In genomic region chrX:134964546-134964945, GRCm38 (mm10) we compare ENCODE assay signal across 10 mouse cellular contexts. TPM values are rescaled to one million over a fixed set of nuclear protein-coding genes. Genes with fewer than 3 reads are reported as not detected.
A peak's percentile ranks its signal among the peaks of the same experiment; 100 is the strongest.
DNase-seq lines count a peak whose midpoint lies in the region; ATAC-seq and TF ChIP-seq lines count a peak whose summit lies in the region.
"Had no signal": no experiment of that assay in that cellular context is flagged by ENCODE, and none has a peak within 500 bp of the region (broad histone marks: within the 10 kb centered on the region; RNA-seq: fewer than 3 reads in every experiment).

TSS of gene Nxf2 (minus strand) at chrX:134964754.

- 0 out of 2 replicates have a peak within 1 kb of the TSS, but pooled peaks have one; percentile 34 for H3K9ac ChIP-seq in heart, embryonic 11.5 days (ENCODE audit: low read depth, low read length)
- 0 out of 2 replicates have a peak within 1 kb of the TSS, but pooled peaks have one; percentile 21 for H3K9ac ChIP-seq in forebrain, embryonic 14.5 days (ENCODE audit: low read length)
- H3K9ac ChIP-seq in liver, embryonic 14.5 days (replicated peaks) = no peak within 1 kb of the TSS

- intact Hi-C loops in heart, postnatal 36 days (cut with DNase I) = loop anchor here (5.0 kb wide), 1 partner anchor 43 kb away; the partner anchor contains the start of gene Zmat1

- no peak for ATAC-seq in heart, embryonic 11.5 days (replicated peaks; ENCODE audit: insufficient number of reproducible peaks, low FRiP score, low TSS enrichment)
- no peak for ATAC-seq in forebrain, embryonic 14.5 days
- no peak for ATAC-seq in liver, embryonic 14.5 days (ENCODE audit: insufficient read depth)

- no peaks in the 10 kb centered on the region for H3K36me3 ChIP-seq in heart, embryonic 11.5 days (ENCODE audit: control insufficient read depth, insufficient read depth, low read length)
- no peaks in the 10 kb centered on the region for H3K36me3 ChIP-seq in E14TG2a.4 (ENCODE audit: insufficient read depth, low read length)
- no peaks in the 10 kb centered on the region for H3K36me3 ChIP-seq in forebrain, embryonic 14.5 days (ENCODE audit: control insufficient read depth, insufficient read depth, low read length)
- H3K36me3 ChIP-seq in liver, embryonic 14.5 days (replicated peaks; ENCODE audit: control insufficient read depth, insufficient read depth, low read depth) = no peaks in the 10 kb centered on the region

- peak within 1 kb of the TSS; percentile 55 for H3K4me2 ChIP-seq in heart, embryonic 11.5 days
- peak within 1 kb of the TSS; percentile 43 for H3K4me2 ChIP-seq in forebrain, embryonic 14.5 days (ENCODE audit: low read length)
- H3K4me2 ChIP-seq in liver, embryonic 14.5 days (ENCODE audit: low read depth) = peak within 1 kb of the TSS; percentile 6

- TF ChIP-seq EP300 in liver, embryonic 14.5 days (IDR thresholded peaks at IDR 0.05; ENCODE audit: low read depth) = no peak

- peaks cover 2% of the 10 kb centered on the region; the same call in 1 of the 2 replicates for H3K27me3 ChIP-seq in heart, embryonic 11.5 days (ENCODE audit: control insufficient read depth, insufficient read depth, low read length)
- peaks cover 19% of the 10 kb centered on the region; the same call in 1 of the 2 replicates for H3K27me3 ChIP-seq in E14TG2a.4 (ENCODE audit: insufficient read depth, low read length)
- H3K27me3 ChIP-seq in forebrain, embryonic 14.5 days (replicated peaks; ENCODE audit: control insufficient read depth, insufficient read depth, low read length) = no peaks in the 10 kb centered on the region
- H3K27me3 ChIP-seq in liver, embryonic 14.5 days (ENCODE audit: control insufficient read depth, insufficient read depth, low read length) = no peaks in the 10 kb centered on the region
- H3K27me3 ChIP-seq: CH12.LX had no signal

- no peaks in the 10 kb centered on the region for H3K9me3 ChIP-seq in heart, embryonic 11.5 days (replicated peaks; ENCODE audit: control insufficient read depth, low read length)
- no peaks in the 10 kb centered on the region for H3K9me3 ChIP-seq in E14TG2a.4 (ENCODE audit: low read length)
- no peaks in the 10 kb centered on the region for H3K9me3 ChIP-seq in forebrain, embryonic 14.5 days (replicated peaks; ENCODE audit: control insufficient read depth, low read length)
- H3K9me3 ChIP-seq in liver, embryonic 14.5 days (ENCODE audit: control insufficient read depth, low read length) = no peaks in the 10 kb centered on the region; the same call in 1 of the 2 replicates

- no peak for TF ChIP-seq CTCF in E14TG2a.4 (conservative IDR thresholded peaks at IDR 0.05; ENCODE audit: low read length)
- no peak for TF ChIP-seq CTCF in liver, embryonic 14.5 days (IDR thresholded peaks at IDR 0.05; ENCODE audit: low read depth)

- H3K4me1 ChIP-seq in heart, embryonic 11.5 days (ENCODE audit: control insufficient read depth, insufficient read depth, low read length) = no peaks in the 10 kb centered on the region
- H3K4me1 ChIP-seq in E14TG2a.4 (replicated peaks; ENCODE audit: low read depth, low read length) = no peaks in the 10 kb centered on the region
- H3K4me1 ChIP-seq in forebrain, embryonic 14.5 days (ENCODE audit: control insufficient read depth, insufficient read depth, low read length) = no peaks in the 10 kb centered on the region
- H3K4me1 ChIP-seq in liver, embryonic 14.5 days (replicated peaks; ENCODE audit: control insufficient read depth in 2 of 2, insufficient read depth in 2 of 2, low read length in 1 of 2) = no peaks in the 10 kb centered on the region

- 87% methylated on average over 19 of the region's 19 CpGs for WGBS in heart, embryonic 11.5 days (ENCODE audit: insufficient replicate concordance)
- WGBS in forebrain, embryonic 14.5 days = 89% methylated on average over 19 of the region's 19 CpGs
- 83% methylated on average over 19 of the region's 19 CpGs for WGBS in liver, embryonic 14.5 days (ENCODE audit: insufficient replicate concordance)

- DNase-seq in heart, postnatal 36 days = no peak
- no peak for DNase-seq in forebrain, embryonic 14.5 days (ENCODE audit: low spot score)
- DNase-seq in liver, embryonic 14.5 days (ENCODE audit: low read depth in 3 of 3, low spot score in 3 of 3) = no peak
- DNase-seq in c-Kit-positive CD71-positive TER-119-positive erythroid progenitor cells, embryonic 14.5 days (ENCODE audit: low spot score) = no peak
- DNase-seq in frontal cortex, postnatal 14 days (ENCODE audit: low spot score in 2 of 2) = no peak
- no peak for DNase-seq in kidney, postnatal 25 days

- peak within 1 kb of the TSS; percentile 25; the same call in 1 of the 2 replicates for H3K4me3 ChIP-seq in heart, embryonic 11.5 days (ENCODE audit: low read depth, low read length)
- peak within 1 kb of the TSS; percentile 37 for H3K4me3 ChIP-seq in E14TG2a.4 (replicated peaks; ENCODE audit: low read length)
- H3K4me3 ChIP-seq in forebrain, embryonic 14.5 days (ENCODE audit: low read depth, low read length) = peak within 1 kb of the TSS; percentile 24
- no peak within 1 kb of the TSS for H3K4me3 ChIP-seq in liver, embryonic 14.5 days (ENCODE audit: insufficient read depth in 1 of 2, low read depth in 2 of 2, low read length in 2 of 2)
- H3K4me3 ChIP-seq: myocyte had no signal

- no peak within 1 kb of the TSS for H3K27ac ChIP-seq in heart, embryonic 11.5 days (ENCODE audit: low read depth, low read length)
- no peak within 1 kb of the TSS for H3K27ac ChIP-seq in forebrain, embryonic 14.5 days (ENCODE audit: low read depth, low read length)
- H3K27ac ChIP-seq in liver, embryonic 14.5 days = no peak within 1 kb of the TSS

RNA-seq across cellular contexts. Expression of gene Nxf2, which starts in this region (rescaled TPM):
- 0.52 and 1.2 TPM in 2 replicates for polyA plus RNA-seq in heart, embryonic 11.5 days (2014; fragmentation: Nextera tagmentation; extraction: Ambion mirVana)
- total RNA-seq in heart, postnatal 36 days (2021) = under 1 TPM in 1 of 2 experiments, not detected in 1; 0.19 TPM
- 0.15 and 0.42 TPM in 2 replicates for polyA plus RNA-seq in forebrain, embryonic 14.5 days (2014; fragmentation: Nextera tagmentation; extraction: Ambion mirVana)
- 0.09 and 0.10 TPM in 2 replicates for polyA plus RNA-seq in liver, embryonic 14.5 days (2012; rRNA removed)
- polyA plus RNA-seq in liver, embryonic 14.5 days (2014; fragmentation: Nextera tagmentation; extraction: Ambion mirVana) = 0.14 and 0.33 TPM in 2 replicates
- total RNA-seq: CH12.LX had no signal
- polyA plus RNA-seq: myocyte had no signal

Comparison
In these comparisons a context has a peak if more than half of its experiments do, and no peak if none do; other contexts are left out.
1. H3K4me3 ChIP-seq: peak in heart, embryonic 11.5 days (single experiment), E14TG2a.4 (single experiment) and forebrain, embryonic 14.5 days (single experiment); none in liver, embryonic 14.5 days (0 of 2).
2. Peak in every context shown above with its lines, with median percentiles within 50 percentile points of each other: H3K4me2 ChIP-seq.